Mouse (Mus musculus) lung, postnatal 0 days (tissue): ENCODE measurements around the gene Gm49336. TPM values are rescaled to one million over a fixed set of nuclear protein-coding genes. Genes with fewer than 3 reads are reported as not detected.

Source experiments
- ATAC-seq: fragments of 200-750 bp; cut with Nextera tagmentation; 2 replicates; pipeline ENCODE4 v1.8.0; 2017; ENCODE audit warnings: moderate library complexity
- DNase-seq: peaks from one replicate; pipeline ENCODE4 v3.0.0-alpha.2; 2016; ENCODE audit warnings: low spot score
- H3K27ac ChIP-seq: fragments of 300-500 bp; sonication (generic); 2 replicates; pipeline ENCODE4 v1.5.1; 2014; ENCODE audit warnings: antibody characterized with exemption, mild to moderate bottlenecking, low read length, mixed read lengths
- H3K27me3 ChIP-seq: fragments of 300-500 bp; sonication (generic); replicated peaks from 2 replicates; pipeline ENCODE4 v1.6.1; 2014; ENCODE audit warnings: low read length, mixed read lengths; ENCODE audit not compliant: insufficient read depth
- H3K36me3 ChIP-seq: fragments of 300-500 bp; sonication (generic); 2 replicates; pipeline ENCODE4 v1.6.1; 2014; ENCODE audit warnings: low read length, mixed read lengths; ENCODE audit not compliant: insufficient read depth
- H3K4me1 ChIP-seq: fragments of 300-500 bp; sonication (generic); 2 replicates; pipeline ENCODE4 v1.6.1; 2014; ENCODE audit warnings: antibody characterized with exemption, low read depth, low read length, mixed read lengths; ENCODE audit not compliant: insufficient read depth
- H3K4me2 ChIP-seq: fragments of 300-500 bp; sonication (generic); replicated peaks from 2 replicates; pipeline ENCODE4 v1.6.1; 2014; ENCODE audit warnings: low read depth, mild to moderate bottlenecking, low read length, moderate library complexity, mixed read lengths
- H3K4me3 ChIP-seq: fragments of 300-500 bp; sonication (generic); 2 replicates; pipeline ENCODE4 v1.5.1; 2014; ENCODE audit warnings: low read depth, low read length
- H3K9ac ChIP-seq: fragments of 300-500 bp; sonication (generic); replicated peaks from 2 replicates; pipeline ENCODE4 v1.6.1; 2014; ENCODE audit warnings: low read depth, mild to moderate bottlenecking
- H3K9me3 ChIP-seq: fragments of 300-500 bp; sonication (generic); 2 replicates; pipeline ENCODE4 v1.6.1; 2016; ENCODE audit warnings: low read length, mixed read lengths
- CTCF ChIP-seq: IDR thresholded peaks from 2 replicates; pipeline ENCODE4 v1.5.1; 2016; ENCODE audit warnings: antibody characterized with exemption, mild to moderate bottlenecking
- EP300 ChIP-seq: IDR thresholded peaks from 2 replicates; pipeline ENCODE4 v1.6.1; 2016; ENCODE audit warnings: antibody characterized with exemption, mild to moderate bottlenecking, control low read depth
- WGBS: fragments of 180-500 bp; shearing (Covaris S2); extraction: QIAGEN DNeasy Blood & Tissue Kit; methylation state at CpG from one replicate; pipeline ENCODE4 v1.1.7; 2014; 5-methylcytosine and 5-hydroxymethylcytosine counted together
- microRNA counts: library from miRNA; unstranded; fragments of <30 nt; microRNA quantifications from one replicate; lab custom pipeline; 2015
- microRNA-seq: library from miRNA; unstranded; fragments of <30 nt; microRNA quantifications from one replicate; pipeline ENCODE4, GENCODE M21; 2016
- polyA plus RNA-seq: library from polyadenylated mRNA; unstranded; fragments of >200 nt; fragmentation: Nextera tagmentation; extraction: Ambion mirVana; gene quantifications from 2 replicates; pipeline ENCODE4 v1.2.1, GENCODE M21; 2015

Gene Gm49336
- polyA plus RNA-seq, 1 experiment from 2014 or later, result 19.6 TPM

- Histone ChIP-seq H3K36me3 (no peaks in the 10 kb centered on the region), H3K9me3 (no peaks in the 10 kb centered on the region), H3K27me3 (peaks cover 7% of the 10 kb centered on the region), H3K4me2 (no peak overlapping the region), H3K9ac (no peak overlapping the region), H3K4me1 (no peaks in the 10 kb centered on the region), H3K4me3 (no peak overlapping the region), H3K27ac (no peak overlapping the region)
- no peak for TF ChIP-seq EP300
- TF ChIP-seq CTCF, result no peak
- no peak for DNase-seq
- 39% methylated on average over 12 of the region's 12 CpGs for WGBS
- ATAC-seq, result no peak
Observed at GRCm38 (mm10) chr14:60172286-60173055, 78.8 kb downstream of the Gm49336 start.

- TF ChIP-seq CTCF (no peak), EP300 (no peak)
- H3K9me3 ChIP-seq, result no peaks in the 10 kb centered on the region
- peaks cover 6% of the 10 kb centered on the region for H3K27me3 ChIP-seq
- H3K4me3 ChIP-seq, result no peak overlapping the region
- H3K4me1 ChIP-seq, result no peaks in the 10 kb centered on the region
- no peaks in the 10 kb centered on the region for H3K36me3 ChIP-seq
- no peak overlapping the region for H3K4me2 ChIP-seq
- 66% methylated on average over 16 of the region's 16 CpGs for WGBS
- ATAC-seq, result no peak
- no peak overlapping the region for H3K27ac ChIP-seq
- DNase-seq, result no peak
- no peak overlapping the region for H3K9ac ChIP-seq
Observed at GRCm38 (mm10) chr14:60170845-60171610, 80.3 kb downstream of the Gm49336 start.

DNA sequence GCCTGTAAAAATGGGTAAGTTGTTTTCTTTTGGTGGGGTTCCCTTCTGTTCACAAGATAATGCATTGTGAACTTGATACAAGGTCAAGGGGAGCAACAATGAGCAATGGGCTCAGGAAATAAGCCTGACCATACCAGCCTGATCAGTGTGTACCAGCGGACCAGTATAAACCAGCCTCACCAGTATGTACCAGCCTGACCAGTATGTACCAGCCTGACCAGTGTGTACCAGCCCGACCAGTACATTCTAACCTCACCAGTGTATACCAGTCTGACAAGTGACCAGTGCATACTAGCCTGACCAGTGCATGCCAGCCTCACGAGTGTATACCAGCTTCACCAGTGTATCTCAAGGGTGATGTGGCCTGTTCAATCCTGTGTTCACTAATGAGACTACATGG is 87.9 kb downstream of the Gm49336 start:
- no peak overlapping the region for H3K4me3 ChIP-seq
- H3K9ac ChIP-seq, result no peak overlapping the region
- H3K4me1 ChIP-seq, result no peaks in the 10 kb centered on the region
- H3K4me2 ChIP-seq, result no peak overlapping the region
- H3K9me3 ChIP-seq, result no peaks in the 10 kb centered on the region
- TF ChIP-seq CTCF (no peak), EP300 (no peak)
- H3K27ac ChIP-seq, result no peak overlapping the region
- H3K36me3 ChIP-seq, result no peaks in the 10 kb centered on the region
- no peaks in the 10 kb centered on the region for H3K27me3 ChIP-seq
- no peak for ATAC-seq
- 82% methylated on average over 3 of the region's 3 CpGs for WGBS
- no peak for DNase-seq

MicroRNA genes within 50 kb of the gene (microRNA counts, 519-probe panel; counts per million panel counts)
- not detected for microRNA mmu-miR-719 (lab: Ali Mortazavi, UCI)

Small RNAs within 50 kb of the gene (microRNA-seq; reads per million reads assigned to microRNA genes)
- gene Mir719, result not detected

Other genes starting within 250 kb of the Gm49336 start
- 0.25 and 0.54 TPM in 2 replicates for gene Atp8a2, start 54.3 kb downstream of the Gm49336 start, polyA plus RNA-seq
- gene Nupl1, start 76 bp downstream of the Gm49336 start, polyA plus RNA-seq, result not detected in 2 replicates
- 39.7 and 42.7 TPM in 2 replicates for gene Mtmr6, start 13.7 kb upstream of the Gm49336 start, polyA plus RNA-seq
- gene Amer2, start 121.8 kb upstream of the Gm49336 start, polyA plus RNA-seq, result 0.17 and 0.26 TPM in 2 replicates